Mouse (Mus musculus) gastrocnemius, adult 18-20 months (tissue): Measurements from ENCODE around the gene Plxnc1. TPM values are rescaled to one million over a fixed set of nuclear protein-coding genes. Genes with fewer than 3 reads are reported as not detected.
A peak's percentile ranks its signal among the peaks of the same experiment; 100 is the strongest.

Source experiments
- DNase-seq: peaks from one replicate; pipeline ENCODE4 v3.0.0; 2021; ENCODE audit warnings: low spot score
- total RNA-seq, 2 experiments: library from RNA; stranded (reverse); gene quantifications; 2 replicates each; pipeline ENCODE4 v1.2.3; 2021

Gene Plxnc1
- total RNA-seq, 2 experiments from 2014 or later = 0.43 to 0.85 TPM

- no peak for DNase-seq
Observed at GRCm38 (mm10) chr10:94920526-94920925, 24.1 kb downstream of the Plxnc1 start.

GRCm38 (mm10) chr10:94919960-94920359 is 24.7 kb downstream of the Plxnc1 start:
- no peak for DNase-seq

DNA sequence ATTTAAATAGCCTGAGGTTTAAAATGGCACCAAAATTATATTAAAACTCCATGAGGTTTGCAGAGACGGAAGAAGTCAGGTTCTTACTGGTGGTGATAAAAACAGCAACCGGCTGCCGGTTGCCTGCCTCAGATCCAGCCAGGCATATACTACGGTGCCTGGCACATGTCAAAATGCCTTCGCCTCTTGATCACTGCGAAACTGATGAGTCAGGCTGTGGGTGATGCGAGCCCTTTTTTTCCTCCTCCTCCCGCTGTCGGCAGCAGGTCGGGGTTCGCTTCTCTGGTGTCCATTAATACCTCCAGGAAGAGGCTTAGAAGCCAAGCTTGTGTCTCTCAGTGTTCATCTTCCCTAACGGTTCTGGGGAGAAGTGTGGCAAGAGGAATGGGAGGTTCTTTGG is 25.1 kb downstream of the Plxnc1 start:
- DNase-seq = peak; percentile 21

- no peak for DNase-seq
Observed at GRCm38 (mm10) chr10:94918618-94919017, 26.0 kb downstream of the Plxnc1 start.

DNA sequence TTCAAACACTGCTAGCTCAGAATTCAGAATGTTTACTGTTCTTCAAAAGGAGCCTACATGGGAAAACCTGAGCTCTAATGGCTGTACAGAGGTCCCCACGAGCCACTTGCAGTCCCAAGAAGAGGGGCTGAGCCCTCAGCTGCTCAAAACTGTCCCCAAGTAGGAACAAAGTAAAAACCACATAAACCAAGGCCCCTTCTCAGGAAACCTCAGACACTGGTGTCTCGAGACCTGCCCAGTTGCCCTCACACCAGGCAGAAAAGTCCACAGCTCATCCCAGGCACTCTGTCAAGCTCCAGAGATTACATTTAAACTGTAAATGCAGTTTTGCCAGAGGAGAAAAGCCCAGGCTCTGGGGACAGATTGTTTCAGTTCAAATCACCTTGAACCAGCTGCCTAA is 26.6 kb downstream of the Plxnc1 start:
- DNase-seq = no peak

- DNase-seq = no peak
Observed at GRCm38 (mm10) chr10:94917354-94917753, 27.3 kb downstream of the Plxnc1 start.

DNA sequence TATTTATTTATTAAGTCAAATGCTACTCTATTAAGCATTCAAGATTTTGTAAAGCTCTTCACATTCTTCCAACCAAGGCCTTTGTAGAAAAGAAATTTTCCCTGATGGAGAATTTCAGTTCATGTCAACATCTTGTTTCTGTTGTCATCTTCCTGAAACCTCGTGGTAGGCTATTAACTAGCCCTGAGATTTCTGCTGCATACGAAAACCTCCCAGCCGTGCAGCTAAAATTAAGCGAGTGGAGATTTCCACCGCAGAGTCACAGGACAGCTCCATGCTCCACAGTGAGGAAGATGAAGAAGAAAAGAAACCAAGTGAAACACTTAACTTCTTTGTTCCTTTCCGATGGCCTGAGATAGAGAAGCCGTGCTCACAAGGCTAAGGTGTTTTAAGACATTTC is 28.0 kb downstream of the Plxnc1 start:
- DNase-seq = no peak

- DNase-seq = no peak
Observed at GRCm38 (mm10) chr10:94915746-94916145, 28.9 kb downstream of the Plxnc1 start.

- DNase-seq = no peak
Observed at GRCm38 (mm10) chr10:94914081-94914480, 30.6 kb downstream of the Plxnc1 start.

GRCm38 (mm10) chr10:94913336-94913739 is 31.3 kb downstream of the Plxnc1 start:
- no peak for DNase-seq

DNA sequence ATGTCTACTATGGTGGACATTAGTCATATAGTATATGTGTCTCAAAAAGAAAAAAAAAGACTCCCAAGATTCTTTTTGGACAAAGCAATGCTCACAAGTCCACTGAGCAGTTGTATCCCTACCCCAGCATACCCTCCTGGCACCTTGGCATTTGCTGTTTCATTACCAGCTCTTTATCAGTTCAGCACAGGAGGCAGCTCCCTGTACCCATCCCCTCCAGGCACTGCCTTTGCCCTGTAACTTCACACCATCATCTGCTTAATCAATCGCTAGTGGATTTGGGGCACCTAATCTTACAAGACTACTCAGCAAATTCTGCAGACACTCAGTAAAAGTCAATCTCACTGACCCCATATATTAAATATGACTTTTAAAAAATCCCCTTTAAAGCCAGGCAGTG is 32.1 kb downstream of the Plxnc1 start:
- DNase-seq = no peak

GRCm38 (mm10) chr10:94911102-94911501 is 33.5 kb downstream of the Plxnc1 start:
- no peak for DNase-seq

DNA sequence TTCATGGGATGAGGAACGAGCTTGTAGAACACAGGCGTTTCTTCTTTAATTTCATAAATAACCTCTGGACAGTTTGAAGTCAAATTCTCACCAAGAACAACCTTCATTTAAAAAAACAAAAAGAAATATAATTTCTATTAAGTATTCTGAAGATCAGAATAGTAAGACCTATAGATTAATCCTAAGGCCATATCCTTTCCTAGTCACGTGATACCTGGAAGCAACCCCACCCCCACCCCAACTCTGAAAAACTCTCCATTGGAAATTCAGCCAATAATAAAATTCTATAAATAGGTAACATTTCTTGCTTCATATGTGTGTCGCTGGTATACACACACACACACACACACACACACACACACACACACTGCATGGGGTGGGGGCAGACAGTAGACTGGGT is 34.1 kb downstream of the Plxnc1 start:
- DNase-seq = no peak

DNA sequence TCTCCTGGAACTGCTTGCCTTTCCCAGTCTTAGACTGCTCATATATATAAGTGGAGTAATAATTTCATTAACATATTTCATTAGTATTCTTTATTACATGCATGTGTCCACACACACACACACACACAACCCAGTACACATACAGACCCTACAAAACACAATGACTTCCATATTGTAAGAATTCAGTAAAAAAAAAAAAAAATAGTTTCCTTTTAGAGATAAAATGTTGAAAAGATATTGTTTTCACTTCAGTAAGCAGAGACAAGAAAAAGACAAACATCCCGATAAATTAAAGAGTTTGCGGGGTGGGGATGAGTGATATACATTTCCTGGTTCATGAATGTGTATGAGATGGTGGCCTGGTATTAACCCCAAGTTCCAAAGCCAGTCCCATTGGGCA is 34.8 kb downstream of the Plxnc1 start:
- DNase-seq = no peak

DNA sequence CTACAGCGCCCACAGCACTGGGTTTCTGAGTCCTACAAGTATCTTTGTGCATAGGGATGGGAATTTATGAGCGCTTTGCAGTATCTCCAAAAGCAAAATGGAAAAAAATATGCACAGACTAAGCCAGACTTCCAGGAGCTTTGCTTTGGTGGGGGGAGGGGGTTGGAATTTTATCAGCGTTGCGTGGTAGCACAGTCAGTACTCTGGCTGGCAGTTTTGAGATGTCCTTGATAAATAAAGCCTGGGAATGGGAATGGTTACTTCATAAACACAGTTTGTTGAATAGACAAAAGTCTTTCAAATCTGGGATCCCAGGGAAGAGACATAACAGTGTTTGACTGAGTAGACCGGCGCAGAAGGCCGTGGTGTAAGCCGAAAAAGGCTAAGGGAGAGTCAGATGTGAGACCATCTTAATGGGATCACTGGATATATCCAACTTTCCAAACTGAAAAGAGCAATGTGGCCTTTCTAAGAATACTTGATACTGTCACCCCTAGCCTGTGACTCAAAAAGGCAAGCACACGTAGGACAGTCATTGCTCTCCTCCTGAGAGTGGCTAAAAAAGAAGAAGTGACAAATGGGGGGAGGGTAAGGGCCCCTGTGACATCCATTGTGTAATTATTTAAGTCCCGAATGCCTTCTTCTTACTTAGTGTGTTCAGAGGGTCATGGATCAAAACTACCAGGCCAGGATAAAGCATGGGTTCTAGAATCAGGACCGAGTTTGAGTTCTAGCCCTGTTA is 35.5 kb downstream of the Plxnc1 start:
- DNase-seq = no peak

DNA sequence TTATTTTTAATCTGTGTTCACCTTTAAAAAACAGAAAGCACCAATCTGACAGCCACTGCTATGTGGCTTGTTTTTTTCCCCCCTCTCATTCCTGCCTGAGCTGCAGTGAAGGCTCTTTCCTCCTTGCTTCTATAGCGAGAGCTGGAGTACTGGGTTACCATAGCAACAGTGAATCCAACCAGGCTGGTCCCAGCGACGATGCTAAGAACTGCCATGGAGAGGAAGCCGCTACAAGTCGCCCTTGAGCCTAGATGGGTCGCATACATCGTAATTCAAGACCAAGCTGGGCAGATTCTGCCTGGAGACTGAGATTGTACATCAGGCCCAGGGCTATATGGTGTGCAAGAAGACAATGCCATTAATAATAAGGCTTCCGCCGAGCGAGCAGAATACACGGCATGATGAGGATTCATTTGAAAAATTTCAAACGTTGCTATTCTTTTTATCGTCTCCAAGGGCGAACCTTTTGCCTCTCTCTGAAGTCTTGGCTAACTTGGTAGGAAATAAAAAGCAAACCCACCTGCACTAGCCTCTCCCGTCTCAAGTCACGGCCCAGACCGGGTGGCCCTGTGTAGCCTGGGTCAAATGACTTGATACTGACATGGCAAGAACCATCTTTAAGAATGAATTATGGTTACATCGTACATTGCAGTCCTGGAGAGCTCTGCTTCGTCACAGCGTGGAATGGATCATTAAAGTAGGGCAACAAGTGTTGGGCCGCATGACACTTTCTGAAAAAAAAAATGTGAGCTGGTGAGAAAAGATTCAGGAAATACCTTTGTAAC is 38.8 kb downstream of the Plxnc1 start:
- no peak for DNase-seq

DNA sequence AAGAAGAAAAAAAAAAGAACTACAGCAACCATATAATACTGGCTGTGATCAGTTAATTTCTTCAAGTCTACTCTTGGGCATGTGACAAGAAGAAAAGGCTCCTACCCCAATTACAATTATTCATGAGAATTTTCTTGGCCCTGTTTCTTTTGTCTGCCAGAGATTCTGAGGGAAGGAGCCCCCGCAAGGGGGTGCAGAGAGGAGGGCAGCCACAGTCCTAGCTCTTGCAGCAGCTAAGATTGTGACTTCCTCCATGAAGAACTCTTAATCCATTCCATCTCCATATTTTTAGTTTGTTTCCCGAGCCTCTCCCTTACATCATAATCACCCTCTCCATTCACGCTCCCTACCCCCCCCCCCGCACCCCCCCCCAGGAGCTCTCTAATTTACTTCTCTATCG is 39.4 kb downstream of the Plxnc1 start:
- no peak for DNase-seq

- no peak for DNase-seq
Observed at GRCm38 (mm10) chr10:94896950-94897349, 47.7 kb downstream of the Plxnc1 start.

- DNase-seq = no peak
Observed at GRCm38 (mm10) chr10:94896311-94896710, 48.3 kb downstream of the Plxnc1 start.

DNA sequence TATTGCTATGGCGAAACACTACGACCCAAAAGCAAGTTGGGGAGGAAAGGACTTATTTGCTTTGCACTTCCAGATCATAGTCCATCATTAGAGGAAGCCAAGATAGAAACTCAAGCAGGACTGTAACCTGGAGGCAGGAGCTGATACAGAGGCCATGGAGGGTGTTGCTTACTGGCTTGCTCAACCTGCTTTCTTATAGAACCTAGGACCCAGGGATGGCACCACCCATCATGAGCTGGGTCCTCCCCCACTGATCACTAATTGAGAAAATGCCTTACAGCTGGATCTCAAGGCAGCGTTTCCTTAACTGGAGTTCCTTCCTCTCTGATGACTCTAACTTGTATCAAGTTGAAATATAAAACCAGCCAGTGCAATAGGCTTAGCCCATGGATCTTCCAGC is 48.8 kb downstream of the Plxnc1 start:
- no peak for DNase-seq

- DNase-seq = no peak
Observed at GRCm38 (mm10) chr10:94889735-94890134, 54.9 kb downstream of the Plxnc1 start.

- no peak for DNase-seq
Observed at GRCm38 (mm10) chr10:94883216-94883615, 61.4 kb downstream of the Plxnc1 start.

- no peak for DNase-seq
Observed at GRCm38 (mm10) chr10:94871506-94871905, 73.1 kb downstream of the Plxnc1 start.
